Mouse (Mus musculus) left cerebral cortex, postnatal 14 days (tissue): ENCODE data around the gene Ndufb7. TPM values are rescaled to one million over a fixed set of nuclear protein-coding genes. Genes with fewer than 3 reads are reported as not detected.

Source experiments
- total RNA-seq, 2 experiments: library from RNA; stranded (reverse); gene quantifications; 2 replicates each; pipeline ENCODE4 v1.2.3; 2021

Ndufb7 gene
- total RNA-seq, 2 experiments from 2014 or later: 141 to 147 TPM

Other genes starting within 250 kb of the Ndufb7 start
- gene Elmod2, start 234.2 kb upstream of the Ndufb7 start, total RNA-seq: 10 to 100 TPM; 10.8 to 11.8 TPM
- gene Mgat4d, start 218.2 kb upstream of the Ndufb7 start, total RNA-seq: not detected
- 1 to 10 TPM; 7.9 to 9.3 TPM for gene Clgn, start 176.8 kb upstream of the Ndufb7 start, total RNA-seq
- 100 to 1,000 TPM; 250 to 264 TPM for gene Scoc, start 108.3 kb upstream of the Ndufb7 start, total RNA-seq
- gene Olfr370, start 30.9 kb upstream of the Ndufb7 start, total RNA-seq: not detected
- 100 to 1,000 TPM; 587 to 600 TPM for gene Tecr, start 41.3 kb downstream of the Ndufb7 start, total RNA-seq
- 10 to 100 TPM; 38.4 to 40.0 TPM for gene Dnajb1, start 41.5 kb downstream of the Ndufb7 start, total RNA-seq
- gene Gipc1, start 86.0 kb downstream of the Ndufb7 start, total RNA-seq: 100 to 1,000 TPM; 104 to 109 TPM
- 1 to 10 TPM; 1.4 to 1.5 TPM for gene Ptger1, start 100.0 kb downstream of the Ndufb7 start, total RNA-seq
- gene Pkn1, start 132.5 kb downstream of the Ndufb7 start, total RNA-seq: 10 to 100 TPM; 63.8 to 74.1 TPM
- 10 to 100 TPM; 18.4 to 19.7 TPM for gene Ddx39, start 148.5 kb downstream of the Ndufb7 start, total RNA-seq
- 10 to 100 TPM; 11.2 to 11.8 TPM for gene Adgre5, start 174.7 kb downstream of the Ndufb7 start, total RNA-seq